Mouse (Mus musculus) cerebellum, postnatal 14 days (tissue): ENCODE results near the gene Zfand6.
A peak's percentile ranks its signal among the peaks of the same experiment; 100 is the strongest.

Source experiments
- DNase-seq, 2 experiments: peaks; one replicate each; pipeline ENCODE4 v3.0.0; 2021; ENCODE audit warnings: mixed read lengths in 2 of 2

Zfand6 gene

DNA sequence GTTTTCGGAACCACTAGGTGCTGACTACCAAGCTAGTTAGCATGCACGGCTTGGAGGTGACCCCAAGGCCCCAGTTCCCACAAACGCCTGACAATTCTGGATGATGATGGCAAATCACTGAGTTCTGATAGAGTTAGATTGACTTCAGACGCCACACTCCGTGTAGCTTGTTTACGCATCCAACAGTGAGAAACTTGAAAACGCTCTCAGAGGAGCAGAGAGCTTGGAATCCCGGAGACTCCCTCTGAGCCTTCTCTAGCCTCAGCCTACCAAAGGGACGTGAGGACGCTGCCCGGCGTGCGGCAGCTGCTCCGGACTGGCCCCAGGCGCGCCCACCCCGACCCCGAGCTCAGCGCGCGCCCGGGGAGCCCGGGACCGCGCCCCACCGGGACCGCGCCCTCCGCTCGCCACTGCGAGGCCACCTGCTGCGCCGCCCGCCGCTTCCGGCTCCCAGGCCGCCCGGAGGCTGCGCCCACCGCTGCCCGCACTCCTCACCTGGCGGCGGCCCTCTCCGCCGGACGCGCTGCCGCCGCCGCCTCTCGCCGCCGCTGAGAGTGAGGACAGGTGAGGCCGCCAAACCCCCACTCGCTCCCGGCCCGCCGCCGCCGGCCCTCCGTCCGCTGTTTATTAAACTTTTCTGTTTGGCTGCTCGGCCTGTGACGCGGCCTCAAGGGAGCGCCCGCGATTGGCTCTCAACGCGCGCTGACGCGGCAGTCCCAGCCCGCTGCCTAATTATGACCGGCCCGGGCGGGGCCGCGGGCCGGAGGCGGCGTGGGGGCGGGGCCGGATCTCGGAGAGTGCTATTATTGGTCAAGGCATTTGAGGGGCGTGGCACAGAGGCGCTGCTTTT, at the start of gene Zfand6:
Gene Zfand6, minus strand, starts transcription at position 709 of the 850 bp plus-strand sequence.
- DNase-seq, result peak; percentile 99 to 100

DNA sequence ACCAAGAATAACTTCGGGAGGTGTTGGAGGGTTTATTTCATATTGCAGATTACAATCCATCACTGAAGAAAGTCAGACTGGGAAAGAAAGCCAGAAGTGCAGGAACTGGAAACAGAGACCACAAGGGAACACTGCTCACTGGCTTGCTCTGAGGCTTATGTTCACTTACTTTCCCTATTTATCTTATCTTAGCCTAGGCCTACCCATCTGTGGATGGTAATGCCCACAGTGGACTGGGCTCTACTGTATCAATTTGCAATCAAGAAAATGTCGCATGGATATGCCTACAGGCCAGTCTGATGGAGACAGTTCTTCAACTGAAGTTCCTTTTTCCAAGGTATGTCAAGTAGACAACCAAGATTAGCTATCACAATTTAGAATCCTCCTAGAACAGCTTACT, 47.0 kb upstream of the Zfand6 start:
- DNase-seq, result no peak

DNA sequence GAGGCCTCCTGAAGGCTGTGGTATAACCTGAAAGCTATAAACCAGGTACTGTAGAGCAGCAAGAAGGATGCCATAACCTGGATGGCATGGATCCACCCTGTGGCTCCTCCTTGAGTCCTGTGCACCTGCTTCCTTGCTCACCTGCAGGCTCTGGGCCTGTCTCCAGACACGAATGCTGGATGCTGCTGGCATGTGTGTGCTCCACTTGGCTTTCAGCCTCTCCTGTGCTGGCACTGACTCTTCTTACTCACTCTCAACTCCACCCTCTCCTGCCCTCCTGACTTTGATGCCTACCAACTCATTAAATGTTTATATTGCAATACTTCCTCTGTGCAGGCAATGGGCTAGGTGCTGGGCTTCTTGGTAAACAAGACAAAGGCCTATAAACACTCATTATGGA, 43.3 kb upstream of the Zfand6 start:
- peak; percentile 92 to 95 for DNase-seq

DNA sequence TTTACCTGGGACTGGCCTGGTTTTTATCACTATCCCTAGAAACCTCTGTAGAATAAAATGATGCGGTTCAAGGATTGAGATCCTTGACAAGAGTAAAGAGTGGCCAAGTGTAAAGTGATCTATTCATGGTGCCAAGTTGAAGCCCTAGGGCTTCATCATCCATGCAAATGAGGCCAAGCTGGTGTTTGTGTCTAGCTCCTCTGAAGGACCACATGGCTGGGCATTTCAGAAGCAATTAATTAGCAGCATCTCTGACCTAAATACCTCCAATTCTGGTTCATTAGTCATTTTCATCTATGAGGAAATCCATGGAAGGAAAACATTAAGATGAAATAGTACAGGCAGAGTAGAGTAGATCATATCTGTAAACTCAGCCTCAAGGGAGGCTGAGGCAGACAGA, 42.3 kb upstream of the Zfand6 start:
- DNase-seq, result peak; percentile 9 to 32

- no peak for DNase-seq
These were observed 41.3 kb upstream of the Zfand6 start for GRCm38 (mm10) chr7:84731076-84731475.

DNA sequence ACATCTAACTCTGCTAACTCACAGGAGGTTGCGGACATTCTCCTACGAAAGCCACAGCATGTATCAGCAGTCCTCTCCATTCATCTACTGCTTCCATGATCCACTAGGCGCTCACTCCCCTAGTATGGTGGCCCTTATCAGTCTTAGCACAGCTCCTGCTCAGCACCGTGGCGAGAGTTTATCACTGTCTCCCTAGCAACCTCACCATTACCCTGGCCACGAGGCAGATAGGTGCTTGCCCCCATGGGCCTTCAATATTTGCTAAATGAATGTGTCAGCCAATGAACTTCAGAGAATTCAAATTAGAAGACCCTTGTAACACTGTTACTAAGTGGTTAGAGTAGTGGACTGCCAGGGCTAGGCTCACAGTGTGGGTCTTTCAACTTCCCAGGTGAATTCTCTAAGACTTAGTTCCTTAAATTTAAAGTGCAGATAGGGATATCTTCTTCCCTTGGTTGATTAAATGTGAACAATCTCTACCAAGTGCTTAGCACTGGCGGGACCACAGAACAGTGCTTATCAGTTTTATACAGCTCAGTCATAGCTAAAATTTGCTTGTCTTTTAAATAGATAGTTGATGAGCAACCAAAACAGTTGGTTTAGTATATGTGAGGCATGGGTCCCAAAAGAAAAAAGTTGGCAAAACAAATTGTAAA, 33.2 kb upstream of the Zfand6 start:
- DNase-seq, result no peak

- DNase-seq, result no peak
These were observed 20.7 kb upstream of the Zfand6 start for GRCm38 (mm10) chr7:84710287-84710958.

DNA sequence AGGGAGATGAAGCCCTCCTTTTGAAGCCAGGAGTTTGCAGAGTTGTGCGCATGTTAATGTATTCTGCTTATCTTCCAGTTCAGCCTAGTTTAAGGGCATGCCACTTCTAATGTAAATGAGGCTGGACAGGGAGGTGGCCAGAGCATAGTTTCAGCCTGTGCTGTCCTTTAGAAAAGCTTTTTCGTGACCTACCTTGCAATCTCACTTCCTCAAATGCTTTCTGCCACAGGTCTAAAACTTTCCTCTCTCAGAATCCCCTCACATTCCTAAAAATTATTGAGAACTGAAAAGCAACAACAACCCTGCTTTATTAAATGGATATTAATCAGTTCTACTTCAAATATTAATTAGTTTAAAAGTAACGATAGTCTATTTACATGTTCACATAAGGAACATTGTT, 17.1 kb upstream of the Zfand6 start:
- DNase-seq, result no peak

GRCm38 (mm10) chr7:84690101-84690509, 346 bp upstream of the Zfand6 start:
- no peak for DNase-seq

- DNase-seq, result no peak
These were observed 1.8 kb downstream of the Zfand6 start for GRCm38 (mm10) chr7:84687653-84688580.

DNA sequence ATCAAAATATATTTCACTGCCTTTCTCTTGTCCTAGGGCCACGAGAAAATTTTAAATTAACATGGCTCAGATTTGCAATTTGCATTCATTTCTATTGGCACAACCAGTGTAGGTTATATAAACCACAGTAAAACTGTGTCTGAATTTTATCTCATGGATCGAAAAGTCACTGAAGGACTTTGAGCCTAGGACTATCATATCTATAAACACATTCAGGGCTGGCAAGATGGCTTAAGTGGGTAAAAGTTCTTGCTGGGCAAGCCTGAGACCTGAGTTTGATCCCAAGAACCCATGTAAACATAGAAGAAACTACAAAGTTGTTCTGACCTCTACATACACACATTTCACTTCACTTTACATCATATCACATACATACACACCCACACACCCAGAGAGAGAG, 3.4 kb downstream of the Zfand6 start:
- no peak for DNase-seq

GRCm38 (mm10) chr7:84684675-84685074, 5.1 kb downstream of the Zfand6 start:
- DNase-seq, result no peak

GRCm38 (mm10) chr7:84681558-84681957, 8.2 kb downstream of the Zfand6 start:
- DNase-seq, result no peak

DNA sequence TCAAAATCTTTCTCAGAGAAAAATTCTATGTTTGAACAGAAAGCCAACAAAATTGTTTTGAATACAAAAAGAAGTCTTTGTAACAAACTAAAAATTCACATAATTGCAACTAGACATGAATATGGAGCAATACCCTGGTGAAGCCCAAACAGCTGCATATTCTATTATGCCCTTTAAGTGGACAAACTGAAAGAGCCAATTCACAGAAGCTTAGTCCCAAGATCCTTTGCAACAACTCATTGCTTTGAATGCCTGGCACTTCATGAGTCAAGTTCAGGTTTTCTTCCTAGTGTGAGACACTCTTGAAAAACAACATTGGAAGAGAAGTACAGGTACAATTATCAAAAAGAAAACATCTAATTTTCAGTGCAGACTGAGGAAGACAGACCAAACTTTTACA, 8.8 kb downstream of the Zfand6 start:
- DNase-seq, result no peak

DNA sequence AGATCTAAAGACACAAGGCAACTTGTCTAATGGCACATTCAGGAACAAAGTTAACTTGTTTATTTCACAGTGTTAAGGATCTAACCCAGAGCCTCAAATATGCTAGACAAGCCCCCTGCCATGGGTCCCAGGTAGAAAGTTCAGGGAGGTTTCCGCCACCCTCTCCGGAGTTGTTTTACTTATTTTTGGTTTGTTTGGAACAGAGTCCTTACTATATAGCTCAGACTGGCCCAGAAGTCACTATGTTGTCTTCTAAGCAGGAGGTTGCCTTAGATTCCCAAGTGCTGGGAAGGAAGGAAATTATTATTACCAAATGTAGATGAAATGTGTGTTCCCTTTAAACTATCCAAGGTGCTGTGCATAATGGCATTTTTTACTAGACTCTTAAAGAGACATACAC, 9.7 kb downstream of the Zfand6 start:
- no peak for DNase-seq

DNA sequence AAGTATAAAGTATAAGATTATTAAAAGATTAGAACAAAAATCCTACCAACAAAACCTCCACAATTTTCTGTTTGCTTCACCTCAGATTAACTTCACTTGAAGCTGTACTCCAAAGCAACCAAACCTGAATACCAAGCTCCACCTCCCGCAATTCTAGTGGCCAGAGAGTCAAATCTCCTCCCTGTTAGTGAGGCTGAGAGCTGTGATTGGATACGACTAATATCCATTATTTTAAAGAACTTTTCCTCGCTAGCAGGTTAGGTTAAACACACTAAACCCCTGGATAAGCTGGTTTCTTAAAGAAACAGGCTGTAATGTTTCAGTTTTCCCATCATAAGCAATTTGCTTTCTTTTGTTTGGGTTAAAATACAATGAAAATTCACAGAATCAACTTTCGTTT, 10.5 kb downstream of the Zfand6 start:
- DNase-seq, result peak; percentile 62 to 74

DNA sequence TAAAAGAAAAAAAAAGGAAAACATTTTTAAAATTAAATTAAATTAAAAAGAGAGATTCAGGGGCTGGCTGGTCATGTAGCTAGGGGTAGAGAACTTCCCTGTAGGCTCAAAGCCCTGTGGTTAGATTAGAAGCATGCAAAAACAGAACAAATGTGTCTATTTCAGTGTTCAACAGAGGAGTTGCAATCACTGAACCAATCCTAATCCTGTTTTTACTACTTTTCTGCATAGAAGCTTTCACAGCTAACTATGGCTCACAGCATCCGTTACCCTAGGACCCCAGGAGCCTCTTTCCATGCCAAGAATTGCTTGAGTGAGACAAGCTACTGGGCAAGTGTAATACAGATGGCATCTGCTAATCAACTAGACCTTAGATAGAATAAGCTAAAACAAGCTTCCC, 16.7 kb downstream of the Zfand6 start:
- DNase-seq, result peak; percentile 71 to 84

DNA sequence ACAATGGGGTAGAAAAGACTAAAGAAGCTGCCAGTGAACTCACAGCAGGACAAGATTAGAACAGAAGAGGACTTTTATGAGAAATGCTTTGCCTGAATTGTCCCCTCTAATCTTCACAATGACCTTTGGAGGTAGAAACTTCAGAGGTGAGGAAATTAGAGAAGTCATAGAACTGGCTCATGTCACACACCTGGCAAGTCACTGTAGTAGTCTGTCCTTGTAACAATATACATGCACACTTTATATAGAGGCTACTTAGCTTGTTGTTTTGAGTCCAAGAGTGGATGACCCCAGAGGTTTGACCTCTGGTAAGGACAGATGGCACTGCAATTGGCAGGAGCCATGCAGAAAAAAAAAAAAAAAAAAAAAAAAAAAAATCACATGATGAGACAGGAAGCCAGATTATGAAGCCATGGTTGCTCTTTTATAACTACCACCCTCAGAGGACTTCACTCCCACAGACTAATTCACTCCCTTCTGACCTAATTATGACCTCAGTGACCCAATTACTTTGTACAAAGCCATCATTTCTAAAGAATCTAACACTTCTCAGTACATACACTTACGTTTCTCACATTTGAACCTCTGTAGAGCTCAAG, 20.1 kb downstream of the Zfand6 start:
- DNase-seq, result no peak

DNA sequence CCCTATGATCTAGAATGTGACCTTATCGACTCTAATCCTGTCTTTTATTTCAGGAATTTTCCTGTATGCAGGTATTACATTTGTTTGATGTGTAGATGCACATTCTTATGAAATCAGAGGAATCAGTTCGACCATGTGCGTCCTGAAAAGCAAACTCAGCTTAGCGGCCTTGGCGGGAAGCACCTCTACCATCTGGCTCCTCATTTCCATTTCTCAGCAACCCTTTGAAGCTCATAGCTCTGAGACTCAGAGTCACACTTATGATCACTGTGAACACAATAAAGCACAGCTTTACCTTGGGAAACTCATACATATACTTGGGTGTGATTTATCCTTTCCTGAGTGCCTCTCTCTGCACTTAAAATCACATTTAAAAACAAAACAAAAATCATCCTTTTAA, 21.8 kb downstream of the Zfand6 start:
- DNase-seq, result peak; percentile 55 to 72

- no peak for DNase-seq
These were observed 37.0 kb downstream of the Zfand6 start for GRCm38 (mm10) chr7:84652740-84653139.

GRCm38 (mm10) chr7:84651987-84652321, 37.8 kb downstream of the Zfand6 start:
- no peak for DNase-seq

- no peak for DNase-seq
These were observed 38.3 kb downstream of the Zfand6 start for GRCm38 (mm10) chr7:84651303-84651986.
